Mouse (Mus musculus) lung, adult 2 months (tissue): ENCODE data around the gene Ppp1r12a.

Source experiments
- CTCF ChIP-seq: fragments of 200-500 bp; IDR thresholded peaks from 2 replicates; pipeline ENCODE4 v1.5.1; 2011; ENCODE audit warnings: mild to moderate bottlenecking, low read length, control low read depth; ENCODE audit not compliant: insufficient read depth
- POLR2A ChIP-seq: fragments of 200-500 bp; IDR thresholded peaks from 2 replicates; pipeline ENCODE4 v1.6.1; 2011; ENCODE audit warnings: low read depth, mild to moderate bottlenecking, control low read depth, low read length, borderline replicate concordance; ENCODE audit errors: extremely low read depth

GRCm38 (mm10) chr10:108129167-108129566, 32.8 kb upstream of the Ppp1r12a start:
- TF ChIP-seq POLR2A, result no peak
- TF ChIP-seq CTCF, result no peak
